Mouse (Mus musculus): ENCODE results near the gene Dennd5b. TPM values are rescaled to one million over a fixed set of nuclear protein-coding genes. Genes with fewer than 3 reads are reported as not detected.
"Not testable (repeated sequence)": the region's sequence is repeated elsewhere in the genome, so short reads cannot be mapped to it uniquely, and the experiment has no call there.

Dennd5b gene
- polyA plus RNA-seq, 1 experiment from 2014 or later = 14.3 TPM

- Histone ChIP-seq H3K4me2 (no peak overlapping the region), H3K4me1 (replicated peaks) (peaks cover 10% of the 10 kb centered on the region; the same call in 1 of the 2 replicates), H3K27ac (replicated peaks) (no peak overlapping the region), H3K36me3 (no peaks in the 10 kb centered on the region), H3K4me3 (no peak overlapping the region), H3K27me3 (no peaks in the 10 kb centered on the region), H3K9me3 (no peaks in the 10 kb centered on the region), H3K9ac (no peak overlapping the region)
- 7% methylated on average over 3 of the region's 3 CpGs for WGBS
- ATAC-seq (ENCODE audit: low read depth) = 0 out of 2 replicates have a peak, but pooled peaks have one; percentile 27
Observed at GRCm38 (mm10) chr6:149131111-149131510, 29.6 kb upstream of the Dennd5b start.

- not testable (repeated sequence) for H3K27me3 ChIP-seq; H3K4me3 ChIP-seq; H3K4me2 ChIP-seq; H3K27ac ChIP-seq (replicated peaks); H3K9me3 ChIP-seq; ATAC-seq (ENCODE audit: low read depth); H3K36me3 ChIP-seq; H3K9ac ChIP-seq; H3K4me1 ChIP-seq (replicated peaks)
- WGBS = 83% methylated on average over 8 of the region's 8 CpGs
Observed at GRCm38 (mm10) chr6:149129870-149130269, 28.4 kb upstream of the Dennd5b start, which contains the start of gene Gm10203. Gm10203 (plus strand) TSS chr6:149130170.

- Histone ChIP-seq H3K27me3 (no peaks in the 10 kb centered on the region), H3K9me3 (no peaks in the 10 kb centered on the region), H3K27ac (replicated peaks) (no peak overlapping the region), H3K36me3 (no peaks in the 10 kb centered on the region), H3K4me1 (replicated peaks) (no peaks in the 10 kb centered on the region; the same call in 1 of the 2 replicates), H3K4me2 (no peak overlapping the region), H3K9ac (no peak overlapping the region), H3K4me3 (no peak overlapping the region)
- no peak for ATAC-seq (ENCODE audit: low read depth)
- WGBS = 75% methylated on average over 4 of the region's 4 CpGs
Observed at GRCm38 (mm10) chr6:149126675-149127074, 25.2 kb upstream of the Dennd5b start.

GRCm38 (mm10) chr6:149123042-149123441, 21.6 kb upstream of the Dennd5b start:
- H3K36me3 ChIP-seq = no peaks in the 10 kb centered on the region
- no peak overlapping the region for H3K27ac ChIP-seq (replicated peaks)
- no peak overlapping the region for H3K9ac ChIP-seq
- no peaks in the 10 kb centered on the region for H3K4me1 ChIP-seq (replicated peaks)
- no peak for ATAC-seq (ENCODE audit: low read depth)
- H3K27me3 ChIP-seq = no peaks in the 10 kb centered on the region
- H3K9me3 ChIP-seq = no peaks in the 10 kb centered on the region
- H3K4me2 ChIP-seq = no peak overlapping the region
- WGBS = 86% methylated on average over 3 of the region's 3 CpGs
- no peak overlapping the region for H3K4me3 ChIP-seq

- Histone ChIP-seq H3K9me3 (no peaks in the 10 kb centered on the region), H3K9ac (no peak overlapping the region), H3K27ac (replicated peaks) (no peak overlapping the region), H3K4me3 (no peak overlapping the region), H3K4me2 (no peak overlapping the region), H3K27me3 (no peaks in the 10 kb centered on the region), H3K36me3 (no peaks in the 10 kb centered on the region), H3K4me1 (replicated peaks) (no peaks in the 10 kb centered on the region)
- 48% methylated on average over 2 of the region's 2 CpGs for WGBS
- ATAC-seq (ENCODE audit: low read depth) = peak; percentile 40; the same call in 1 of the 2 replicates
Observed at GRCm38 (mm10) chr6:149119853-149120252, 18.4 kb upstream of the Dennd5b start.

GRCm38 (mm10) chr6:149118935-149119334, 17.5 kb upstream of the Dennd5b start:
- H3K27ac ChIP-seq (replicated peaks) = no peak overlapping the region
- H3K27me3 ChIP-seq = no peaks in the 10 kb centered on the region
- no peaks in the 10 kb centered on the region for H3K9me3 ChIP-seq
- H3K36me3 ChIP-seq = no peaks in the 10 kb centered on the region
- 63% methylated on average over 2 of the region's 2 CpGs for WGBS
- no peak overlapping the region for H3K4me2 ChIP-seq
- ATAC-seq (ENCODE audit: low read depth) = no peak
- no peak overlapping the region for H3K4me3 ChIP-seq
- no peak overlapping the region for H3K9ac ChIP-seq
- no peaks in the 10 kb centered on the region for H3K4me1 ChIP-seq (replicated peaks)

- no peak overlapping the region for H3K9ac ChIP-seq
- no peak for ATAC-seq (ENCODE audit: low read depth)
- no peaks in the 10 kb centered on the region for H3K27me3 ChIP-seq
- H3K4me1 ChIP-seq (replicated peaks) = no peaks in the 10 kb centered on the region
- H3K36me3 ChIP-seq = no peaks in the 10 kb centered on the region
- H3K4me2 ChIP-seq = no peak overlapping the region
- H3K27ac ChIP-seq (replicated peaks) = no peak overlapping the region
- no peak overlapping the region for H3K4me3 ChIP-seq
- H3K9me3 ChIP-seq = no peaks in the 10 kb centered on the region
Observed at GRCm38 (mm10) chr6:149116992-149117391, 15.5 kb upstream of the Dennd5b start.

GRCm38 (mm10) chr6:149108909-149109308, 7.4 kb upstream of the Dennd5b start:
- no peaks in the 10 kb centered on the region for H3K9me3 ChIP-seq
- no peak overlapping the region for H3K4me3 ChIP-seq
- no peaks in the 10 kb centered on the region for H3K27me3 ChIP-seq
- H3K27ac ChIP-seq (replicated peaks) = no peak overlapping the region
- H3K4me2 ChIP-seq = no peak overlapping the region
- no peak for ATAC-seq (ENCODE audit: low read depth)
- H3K4me1 ChIP-seq (replicated peaks) = no peaks in the 10 kb centered on the region
- H3K36me3 ChIP-seq = no peaks in the 10 kb centered on the region
- 89% methylated on average over 2 of the region's 2 CpGs for WGBS
- H3K9ac ChIP-seq = no peak overlapping the region

- Histone ChIP-seq H3K9ac (no peak overlapping the region), H3K27ac (replicated peaks) (no peak overlapping the region), H3K4me3 (no peak overlapping the region), H3K36me3 (no peaks in the 10 kb centered on the region), H3K4me2 (no peak overlapping the region), H3K4me1 (replicated peaks) (no peaks in the 10 kb centered on the region), H3K27me3 (no peaks in the 10 kb centered on the region), H3K9me3 (no peaks in the 10 kb centered on the region)
- ATAC-seq (ENCODE audit: low read depth) = no peak
- 83% methylated on average over 3 of the region's 3 CpGs for WGBS
Observed at GRCm38 (mm10) chr6:149107615-149108014, 6.1 kb upstream of the Dennd5b start.

- 94% methylated on average over 1 of the region's 1 CpGs for WGBS
- Histone ChIP-seq H3K27ac (replicated peaks) (no peak overlapping the region), H3K36me3 (no peaks in the 10 kb centered on the region)
Observed at GRCm38 (mm10) chr6:149103451-149103850, 2.0 kb upstream of the Dennd5b start.

GRCm38 (mm10) chr6:149101943-149102243, 413 bp upstream of the Dennd5b start:
- H3K9me3 ChIP-seq = no peaks in the 10 kb centered on the region
- peak overlapping the region; percentile 87 for H3K4me3 ChIP-seq
- H3K27ac ChIP-seq (replicated peaks) = peak overlapping the region; percentile 99
- peaks cover 15% of the 10 kb centered on the region for H3K4me1 ChIP-seq (replicated peaks)
- peak; percentile 49 for ATAC-seq (ENCODE audit: low read depth)
- peak overlapping the region; percentile 96 for H3K9ac ChIP-seq
- 5% methylated on average over 7 of the region's 7 CpGs for WGBS
- H3K4me2 ChIP-seq = peak overlapping the region; percentile 65
- no peaks in the 10 kb centered on the region for H3K27me3 ChIP-seq
- H3K36me3 ChIP-seq = no peaks in the 10 kb centered on the region

More at GRCm38 (mm10) chr6:149103451-149103850, 2.0 kb upstream of the Dennd5b start:
- H3K9me3 ChIP-seq = no peaks in the 10 kb centered on the region
- H3K4me1 ChIP-seq (replicated peaks) = peaks cover 13% of the 10 kb centered on the region
- no peaks in the 10 kb centered on the region for H3K27me3 ChIP-seq
- H3K4me2 ChIP-seq = no peak overlapping the region
- no peak for ATAC-seq (ENCODE audit: low read depth)
- no peak overlapping the region for H3K4me3 ChIP-seq
- H3K9ac ChIP-seq = no peak overlapping the region

GRCm38 (mm10) chr6:149100174-149101075, 1.1 kb downstream of the Dennd5b start:
- Histone ChIP-seq H3K27ac (replicated peaks) (peak overlapping the region; percentile 99), H3K27me3 (no peaks in the 10 kb centered on the region), H3K4me1 (replicated peaks) (peaks cover 16% of the 10 kb centered on the region), H3K4me3 (peak overlapping the region; percentile 87), H3K9me3 (no peaks in the 10 kb centered on the region), H3K36me3 (no peaks in the 10 kb centered on the region), H3K4me2 (peak overlapping the region; percentile 65), H3K9ac (peak overlapping the region; percentile 96)
- peak; percentile 64 for ATAC-seq (ENCODE audit: low read depth)
- WGBS = 1% methylated on average over 52 of the region's 52 CpGs

GRCm38 (mm10) chr6:149098993-149099392, 2.5 kb downstream of the Dennd5b start:
- peak overlapping the region; percentile 87 for H3K4me3 ChIP-seq
- ATAC-seq (ENCODE audit: low read depth) = no peak

More at GRCm38 (mm10) chr6:149098993-149099392, 2.5 kb downstream of the Dennd5b start:
- Histone ChIP-seq H3K9ac (0 out of 2 replicates have a peak overlapping the region, but pooled peaks have one; percentile 39), H3K27ac (replicated peaks) (no peak overlapping the region), H3K4me2 (peak overlapping the region; percentile 65), H3K9me3 (no peaks in the 10 kb centered on the region), H3K4me1 (replicated peaks) (peaks cover 22% of the 10 kb centered on the region), H3K36me3 (no peaks in the 10 kb centered on the region), H3K27me3 (no peaks in the 10 kb centered on the region)
